Mouse (Mus musculus) liver, embryonic 12.5 days (tissue): ENCODE results near the gene Cts3. TPM values are rescaled to one million over a fixed set of nuclear protein-coding genes. Genes with fewer than 3 reads are reported as not detected.
"Not testable (repeated sequence)": the region's sequence is repeated elsewhere in the genome, so short reads cannot be mapped to it uniquely, and the experiment has no call there.

ENCODE experiments used
- ATAC-seq: fragments of 200-750 bp; cut with Nextera tagmentation; 2 replicates; pipeline ENCODE4 v1.8.0; 2017; ENCODE audit warnings: moderate number of reproducible peaks, mild to moderate bottlenecking, moderate library complexity
- H3K27ac ChIP-seq: fragments of 300-500 bp; sonication (generic); 2 replicates; pipeline ENCODE4 v1.5.1; 2016; ENCODE audit warnings: mild to moderate bottlenecking
- H3K27me3 ChIP-seq: fragments of 300-500 bp; sonication (generic); replicated peaks from 2 replicates; pipeline ENCODE4 v1.6.1; 2016; ENCODE audit warnings: mild to moderate bottlenecking, moderate library complexity
- H3K36me3 ChIP-seq: fragments of 300-500 bp; sonication (generic); 2 replicates; pipeline ENCODE4 v1.6.1; 2016; ENCODE audit warnings: mild to moderate bottlenecking, moderate library complexity
- H3K4me1 ChIP-seq: fragments of 300-500 bp; sonication (generic); 2 replicates; pipeline ENCODE4 v1.6.1; 2016
- H3K4me2 ChIP-seq: fragments of 300-500 bp; sonication (generic); 2 replicates; pipeline ENCODE4 v1.6.1; 2016; ENCODE audit warnings: mild to moderate bottlenecking, moderate library complexity
- H3K4me3 ChIP-seq: fragments of 300-500 bp; sonication (generic); 2 replicates; pipeline ENCODE4 v1.5.1; 2016; ENCODE audit warnings: mild to moderate bottlenecking, moderate library complexity
- H3K9ac ChIP-seq: fragments of 300-500 bp; sonication (generic); 2 replicates; pipeline ENCODE4 v1.6.1; 2016; ENCODE audit warnings: mild to moderate bottlenecking, moderate library complexity
- H3K9me3 ChIP-seq: fragments of 300-500 bp; sonication (generic); replicated peaks from 2 replicates; pipeline ENCODE4 v1.6.1; 2016; ENCODE audit warnings: mild to moderate bottlenecking, moderate library complexity
- WGBS: fragments of 180-500 bp; shearing (Covaris S2); methylation state at CpG from one replicate; pipeline ENCODE4 v1.1.7; 2016; ENCODE audit not compliant: insufficient replicate concordance; 5-methylcytosine and 5-hydroxymethylcytosine counted together
- polyA plus RNA-seq: library from polyadenylated mRNA; unstranded; fragments of >200 nt; fragmentation: Nextera tagmentation; extraction: Ambion mirVana; gene quantifications from 2 replicates; pipeline ENCODE4 v1.2.1, GENCODE M21; 2016

Cts3 gene
- polyA plus RNA-seq: not detected in 2 replicates

DNA sequence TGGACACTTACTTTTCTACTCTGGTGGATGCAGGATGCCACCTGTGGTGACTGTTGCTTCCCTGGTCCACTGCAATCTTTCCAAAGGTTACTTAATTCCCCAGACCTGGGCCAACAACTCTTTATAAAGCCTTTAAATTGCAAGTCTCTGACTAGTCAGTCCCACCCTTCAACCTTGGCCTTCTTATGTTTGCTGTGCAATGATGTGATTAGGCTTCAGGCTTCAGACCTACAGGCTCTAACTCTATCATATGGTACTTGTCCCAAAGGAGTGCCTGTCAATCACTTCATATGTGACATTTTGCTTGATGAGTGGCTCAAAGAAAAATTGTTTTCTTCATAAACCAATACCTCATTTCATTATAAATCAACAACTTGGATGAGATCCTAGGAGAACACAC is at the start of gene Cts3:
Cts3 (minus strand) TSS at position 101 of the 400 bp plus-strand sequence.
- no peak for ATAC-seq
- no peak within 1 kb of the TSS for H3K4me3 ChIP-seq
- H3K36me3 ChIP-seq: no peaks in the 10 kb centered on the region

GRCm38 (mm10) chr13:61568074-61568473 is 1.9 kb downstream of the Cts3 start, which contains the start of gene Gm49352:
Gm49352 (minus strand) TSS chr13:61568174.
- not testable (repeated sequence) for H3K36me3 ChIP-seq, H3K4me2 ChIP-seq, H3K9ac ChIP-seq, H3K4me1 ChIP-seq, ATAC-seq, H3K9me3 ChIP-seq, H3K27ac ChIP-seq, H3K4me3 ChIP-seq, H3K27me3 ChIP-seq
- WGBS: 30% methylated on average over 1 of the region's 1 CpGs

More for the DNA sequence above, at the start of gene Cts3:
- Histone ChIP-seq H3K9me3 (peaks cover 10% of the 10 kb centered on the region; the same call in 1 of the 2 replicates), H3K27ac (no peak within 1 kb of the TSS), H3K4me2 (no peak within 1 kb of the TSS), H3K9ac (no peak within 1 kb of the TSS), H3K27me3 (no peaks in the 10 kb centered on the region), H3K4me1 (no peaks in the 10 kb centered on the region)

DNA sequence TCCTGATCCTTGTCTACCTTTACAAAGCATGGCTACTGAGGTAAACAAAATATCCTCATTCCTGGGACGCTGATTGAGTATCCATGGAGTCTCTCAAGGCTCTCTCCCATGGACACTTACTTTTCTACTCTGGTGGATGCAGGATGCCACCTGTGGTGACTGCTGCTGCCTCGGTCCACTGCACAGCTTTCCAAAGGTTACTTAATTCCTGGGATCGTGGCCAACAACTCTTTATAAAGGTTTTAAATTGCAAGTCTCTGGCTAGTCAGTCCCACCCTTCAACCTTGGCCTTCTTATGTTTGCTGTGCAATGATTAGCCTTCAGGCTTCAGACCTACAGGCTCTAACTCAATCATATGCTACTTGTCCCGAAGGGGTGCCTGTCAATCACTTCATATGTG is 28.3 kb downstream of the Cts3 start, which contains the start of gene Ctsm:
Ctsm (minus strand) TSS at position 209 of the 400 bp plus-strand sequence.
- no peak within 1 kb of the TSS for H3K4me2 ChIP-seq
- no peak for ATAC-seq
- 39% methylated on average over 4 of the region's 4 CpGs for WGBS
- H3K27me3 ChIP-seq: no peaks in the 10 kb centered on the region
- peaks cover 9% of the 10 kb centered on the region for H3K9me3 ChIP-seq
- H3K27ac ChIP-seq: no peak within 1 kb of the TSS
- H3K4me1 ChIP-seq: no peaks in the 10 kb centered on the region
- H3K36me3 ChIP-seq: no peaks in the 10 kb centered on the region
- H3K4me3 ChIP-seq: no peak within 1 kb of the TSS
- H3K9ac ChIP-seq: no peak within 1 kb of the TSS

Other genes with a start within 250 kb of the Cts3 start
- gene Cts7, start 211.9 kb downstream of the Cts3 start, polyA plus RNA-seq: not detected in 2 replicates
- gene Ctsm, start 28.3 kb downstream of the Cts3 start, polyA plus RNA-seq: not detected in 2 replicates
- gene Gm49352, start 2.0 kb downstream of the Cts3 start, polyA plus RNA-seq: not detected in 2 replicates